Mouse (Mus musculus): ENCODE results near the gene C2cd3.

- TF ChIP-seq POLR2A (IDR thresholded peaks at IDR 0.05; ENCODE audit: control insufficient read depth, low read depth, low read length) (no peak), CTCF (IDR thresholded peaks at IDR 0.05; ENCODE audit: control insufficient read depth, insufficient read depth, insufficient replicate concordance, low read depth, low read length) (no peak)
These were observed 91.2 kb downstream of the C2cd3 start for GRCm38 (mm10) chr7:100463194-100463593.
